ENCODE assay signal across 9 mouse cellular contexts in the genomic region with DNA sequence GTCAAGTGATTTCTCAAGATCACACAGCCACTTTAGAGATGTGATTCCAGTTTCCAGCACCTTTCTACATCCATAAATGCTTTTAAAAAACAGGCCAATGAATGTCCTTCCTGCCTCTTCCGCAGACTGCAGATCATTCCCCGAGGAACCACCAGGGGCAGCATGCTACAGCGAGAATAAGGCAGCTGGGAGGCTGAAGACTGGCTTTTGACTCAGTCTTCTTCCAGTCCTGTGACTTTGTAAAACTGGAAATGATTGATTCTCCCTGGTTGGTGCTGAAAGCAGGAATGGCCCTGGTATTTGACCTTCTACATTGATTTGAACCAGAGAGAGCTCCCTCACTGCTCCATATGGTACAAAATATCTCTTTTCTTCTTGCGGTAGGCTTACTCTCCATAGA. TPM values are rescaled to one million over a fixed set of nuclear protein-coding genes. Genes with fewer than 3 reads are reported as not detected.
A peak's percentile ranks its signal among the peaks of the same experiment; 100 is the strongest.
DNase-seq lines count a peak whose midpoint lies in the region; ATAC-seq and TF ChIP-seq lines count a peak whose summit lies in the region.
"Had no signal": no experiment of that assay in that cellular context is flagged by ENCODE, and none has a peak within 500 bp of the region (broad histone marks: within the 10 kb centered on the region; RNA-seq: fewer than 3 reads in every experiment).

No protein-coding gene starts in this region.

- H3K4me3 ChIP-seq in forebrain, embryonic 14.5 days (ENCODE audit: low read depth, low read length): no peak overlapping the region
- H3K4me3 ChIP-seq in forebrain, embryonic 15.5 days: no peak overlapping the region
- H3K4me3 ChIP-seq in embryonic fibroblast, embryonic 13.5 days (ENCODE audit: insufficient read depth, low read length): no peak overlapping the region
- H3K4me3 ChIP-seq: lung, embryonic 15.5 days had no signal

- H3K27ac ChIP-seq in forebrain, embryonic 14.5 days (ENCODE audit: low read depth, low read length): no peak overlapping the region
- no peak overlapping the region for H3K27ac ChIP-seq in forebrain, embryonic 15.5 days (replicated peaks)
- H3K27ac ChIP-seq in embryonic fibroblast, embryonic 13.5 days (ENCODE audit: insufficient read depth, low read length): peak overlapping the region; percentile 91; the same call in 1 of the 2 replicates
- H3K27ac ChIP-seq: lung, embryonic 15.5 days had no signal

- no peak for TF ChIP-seq POLR2A in embryonic fibroblast, embryonic 13.5 days (IDR thresholded peaks at IDR 0.05; ENCODE audit: low read depth, low read length)

- H3K36me3 ChIP-seq in forebrain, embryonic 14.5 days (ENCODE audit: control insufficient read depth, insufficient read depth, low read length): no peaks in the 10 kb centered on the region
- H3K36me3 ChIP-seq in forebrain, embryonic 15.5 days: no peaks in the 10 kb centered on the region
- H3K36me3 ChIP-seq: lung, embryonic 15.5 days had no signal

- H3K4me2 ChIP-seq in forebrain, embryonic 14.5 days (ENCODE audit: low read length): no peak overlapping the region
- no peak overlapping the region for H3K4me2 ChIP-seq in forebrain, embryonic 15.5 days (replicated peaks)
- H3K4me2 ChIP-seq: lung, embryonic 15.5 days had no signal

- peak; percentile 88 for TF ChIP-seq CTCF in embryonic fibroblast, embryonic 13.5 days (IDR thresholded peaks at IDR 0.05; ENCODE audit: borderline replicate concordance, insufficient read depth, low read length)

- no peak overlapping the region for H3K9ac ChIP-seq in forebrain, embryonic 14.5 days (ENCODE audit: low read length)
- H3K9ac ChIP-seq in forebrain, embryonic 15.5 days (replicated peaks): no peak overlapping the region
- H3K9ac ChIP-seq: lung, embryonic 15.5 days had no signal

- WGBS in forebrain, embryonic 14.5 days: 41% methylated on average over 4 of the region's 4 CpGs
- 39% methylated on average over 4 of the region's 4 CpGs for WGBS in forebrain, embryonic 15.5 days

- DNase-seq in forebrain, embryonic 14.5 days (ENCODE audit: low spot score): peak; percentile 57
- peak; percentile 85 for DNase-seq in 3T3-L1 (ENCODE audit: low read depth, low spot score)
- DNase-seq in kidney, postnatal 10 days: peak; percentile 78
- peak; percentile 74 for DNase-seq in thymus, postnatal 0 days (ENCODE audit: low spot score)

- H3K4me1 ChIP-seq in forebrain, embryonic 14.5 days (ENCODE audit: control insufficient read depth, insufficient read depth, low read length): no peaks in the 10 kb centered on the region
- no peaks in the 10 kb centered on the region for H3K4me1 ChIP-seq in forebrain, embryonic 15.5 days
- peaks cover 4% of the 10 kb centered on the region; the same call in 1 of the 2 replicates for H3K4me1 ChIP-seq in embryonic fibroblast, embryonic 13.5 days (ENCODE audit: control insufficient read depth, insufficient read depth, low read length)
- H3K4me1 ChIP-seq: lung, embryonic 15.5 days had no signal

- H3K27me3 ChIP-seq in forebrain, embryonic 14.5 days (replicated peaks; ENCODE audit: control insufficient read depth, insufficient read depth, low read length): no peaks in the 10 kb centered on the region
- H3K27me3 ChIP-seq in forebrain, embryonic 15.5 days: no peaks in the 10 kb centered on the region
- H3K27me3 ChIP-seq: lung, embryonic 15.5 days had no signal

- no peak for ATAC-seq in forebrain, embryonic 14.5 days
- no peak for ATAC-seq in forebrain, embryonic 15.5 days (replicated peaks)
- ATAC-seq in activated CD4-positive, CD25-positive, alpha-beta regulatory T cell, adult 4 months: peak; percentile 55
- ATAC-seq in megakaryocyte-erythroid progenitor cell, adult 5-6 weeks (replicated peaks; ENCODE audit: low FRiP score, low TSS enrichment, poor library complexity, severe bottlenecking): peak; percentile 83

- H3K9me3 ChIP-seq in forebrain, embryonic 14.5 days (replicated peaks; ENCODE audit: control insufficient read depth, low read length): no peaks in the 10 kb centered on the region
- H3K9me3 ChIP-seq in forebrain, embryonic 15.5 days: no peaks in the 10 kb centered on the region
- H3K9me3 ChIP-seq: lung, embryonic 15.5 days had no signal

RNA-seq across cellular contexts. Expression of a gene that starts 26.3 kb away (rescaled TPM):
- 7.5 and 8.1 TPM in 2 replicates for polyA plus RNA-seq in forebrain, embryonic 14.5 days (2014; fragmentation: Nextera tagmentation; extraction: Ambion mirVana)
- polyA plus RNA-seq in forebrain, embryonic 15.5 days (2015; fragmentation: Nextera tagmentation; extraction: Ambion mirVana): 9.4 and 9.6 TPM in 2 replicates
- polyA plus RNA-seq in activated CD4-positive, CD25-positive, alpha-beta regulatory T cell, adult 4 months (2017; shearing (Covaris generic)): 10 to 100 TPM; 16.9 to 19.3 TPM
- 34.8 and 51.0 TPM in 2 replicates for polyA plus RNA-seq in embryonic fibroblast, embryonic 13.5 days (2011; ENCODE audit: insufficient read length, low read depth, missing spikeins)
- 56.7 and 85.2 TPM in 2 replicates for total RNA-seq in megakaryocyte-erythroid progenitor cell, adult 5-6 weeks (2014; fragmentation: Nextera tagmentation)
- total RNA-seq in megakaryocyte-erythroid progenitor cell, adult 5-6 weeks (2017): 46.2 and 50.6 TPM in 2 replicates
- 6.6 and 8.9 TPM in 2 replicates for polyA plus RNA-seq in thymus, postnatal 0 days (2015; fragmentation: Nextera tagmentation; extraction: Ambion mirVana)

RNA-seq across cellular contexts. Expression of a gene that starts 47.3 kb away (rescaled TPM):
- polyA plus RNA-seq in forebrain, embryonic 14.5 days (2014; fragmentation: Nextera tagmentation; extraction: Ambion mirVana): 410 and 427 TPM in 2 replicates
- 349 and 383 TPM in 2 replicates for polyA plus RNA-seq in forebrain, embryonic 15.5 days (2015; fragmentation: Nextera tagmentation; extraction: Ambion mirVana)
- polyA plus RNA-seq in activated CD4-positive, CD25-positive, alpha-beta regulatory T cell, adult 4 months (2017; shearing (Covaris generic)): 100 to 1,000 TPM; 204 to 248 TPM
- polyA plus RNA-seq in embryonic fibroblast, embryonic 13.5 days (2011; ENCODE audit: insufficient read length, low read depth, missing spikeins): 318 and 370 TPM in 2 replicates
- 64.7 and 115 TPM in 2 replicates for total RNA-seq in megakaryocyte-erythroid progenitor cell, adult 5-6 weeks (2014; fragmentation: Nextera tagmentation)
- 82.7 and 113 TPM in 2 replicates for total RNA-seq in megakaryocyte-erythroid progenitor cell, adult 5-6 weeks (2017)
- polyA plus RNA-seq in thymus, postnatal 0 days (2015; fragmentation: Nextera tagmentation; extraction: Ambion mirVana): 377 and 404 TPM in 2 replicates

Comparison
In these comparisons a context has a peak if more than half of its experiments do, and no peak if none do; other contexts are left out.
1. ATAC-seq: peak in activated CD4-positive, CD25-positive, alpha-beta regulatory T cell, adult 4 months (single experiment) and megakaryocyte-erythroid progenitor cell, adult 5-6 weeks (single experiment); none in forebrain, embryonic 14.5 days (single experiment) and forebrain, embryonic 15.5 days (single experiment).
2. Peak in every context shown above with its lines, with median percentiles within 50 percentile points of each other: DNase-seq.